Mouse (Mus musculus) thymus, adult 2 months (tissue): Measurements from ENCODE around the gene Trpc4.

Experiments
- CTCF ChIP-seq: fragments of 200-500 bp; IDR thresholded peaks from 2 replicates; pipeline ENCODE4 v1.5.1; 2012; ENCODE audit warnings: mild to moderate bottlenecking, control low read depth, low read length, moderate library complexity, borderline replicate concordance; ENCODE audit not compliant: control insufficient read depth, poor library complexity, insufficient read depth; ENCODE audit errors: extremely low read depth
- POLR2A ChIP-seq: fragments of 200-500 bp; IDR thresholded peaks from 2 replicates; pipeline ENCODE4 v1.6.1; 2012; ENCODE audit warnings: mild to moderate bottlenecking, low read length, control low read depth, moderate library complexity; ENCODE audit not compliant: control insufficient read depth, poor library complexity, insufficient read depth; ENCODE audit errors: extremely low read depth

DNA sequence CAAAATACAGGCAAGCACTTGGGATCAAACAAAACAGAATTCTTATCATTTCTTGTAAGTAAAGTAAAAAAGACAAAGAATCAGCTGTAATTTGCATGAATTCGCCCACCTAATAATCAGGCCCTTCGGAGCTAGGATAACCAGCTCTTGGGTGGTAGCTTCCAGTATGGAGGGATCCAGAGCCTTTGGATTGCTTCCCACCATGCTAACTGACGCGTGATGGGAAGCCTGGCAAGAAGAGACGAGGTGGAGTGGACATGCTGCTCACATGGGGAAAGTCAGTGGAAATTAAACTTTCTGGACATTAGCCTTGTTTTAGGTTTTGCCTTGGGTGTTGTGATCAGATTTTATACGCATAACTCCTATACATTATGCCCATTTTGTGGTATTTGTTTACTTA is 93.5 kb downstream of the Trpc4 start:
- no peak for TF ChIP-seq POLR2A
- TF ChIP-seq CTCF = no peak
